Mouse (Mus musculus): ENCODE results near the gene Ccdc173.

DNA sequence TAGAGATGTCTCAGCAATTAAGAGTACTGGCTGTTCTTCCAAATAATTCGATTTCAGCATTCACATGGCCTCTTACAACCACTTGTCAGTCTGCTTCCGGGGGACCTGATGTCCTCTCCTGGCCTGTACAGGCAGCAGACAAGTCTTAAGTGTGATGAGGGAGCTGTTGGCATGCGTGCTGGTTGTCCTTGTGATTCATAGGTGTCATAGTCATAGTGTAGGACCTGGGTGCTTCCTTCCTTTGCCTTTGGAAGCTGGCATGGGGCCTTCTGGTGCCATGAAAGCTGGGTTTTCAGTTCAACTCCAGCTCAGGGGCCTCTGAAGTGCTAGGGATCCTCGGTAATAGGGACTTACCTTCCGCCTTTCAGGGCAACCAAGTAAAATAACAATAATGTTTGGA lies 75.2 kb downstream of the Ccdc173 start:
- TF ChIP-seq CTCF (conservative IDR thresholded peaks at IDR 0.05; ENCODE audit: low read length): no peak
- no peak for TF ChIP-seq NANOG (IDR thresholded peaks at IDR 0.05; ENCODE audit: borderline replicate concordance, low read length)

Measured in E14TG2a.4 (cell line).